Mouse (Mus musculus) bone marrow macrophage, adult 2 months (primary cell): ENCODE results near the gene Atp13a3.

Experiments used
- CTCF ChIP-seq: IDR thresholded peaks from 2 replicates; pipeline ENCODE4 v1.5.1; 2012; ENCODE audit warnings: low read depth, mild to moderate bottlenecking, low read length, moderate library complexity
- POLR2A ChIP-seq: IDR thresholded peaks from 2 replicates; pipeline ENCODE4 v1.6.1; 2012; ENCODE audit warnings: mild to moderate bottlenecking, low read depth, low read length, borderline replicate concordance

GRCm38 (mm10) chr16:30275558-30276340 is 130.0 kb downstream of the Atp13a3 start:
- no peak for TF ChIP-seq POLR2A
- TF ChIP-seq CTCF: no peak
